Comparison of ENCODE assay signal across 10 mouse cellular contexts in genomic region chr1:170655280-170655917, GRCm38 (mm10). TPM values are rescaled to one million over a fixed set of nuclear protein-coding genes. Genes with fewer than 3 reads are reported as not detected.
DNase-seq lines count a peak whose midpoint lies in the region; ATAC-seq and TF ChIP-seq lines count a peak whose summit lies in the region.
"Had no signal": no experiment of that assay in that cellular context is flagged by ENCODE, and none has a peak within 500 bp of the region (broad histone marks: within the 10 kb centered on the region; RNA-seq: fewer than 3 reads in every experiment).

No protein-coding gene starts in this region.

- no peak overlapping the region for H3K9ac ChIP-seq in kidney, embryonic 15.5 days
- H3K9ac ChIP-seq in midbrain, postnatal 0 days (replicated peaks; ENCODE audit: low read length, poor library complexity, severe bottlenecking): no peak overlapping the region
- H3K9ac ChIP-seq: liver, embryonic 15.5 days had no signal

- H3K4me2 ChIP-seq in kidney, embryonic 15.5 days: no peak overlapping the region
- H3K4me2 ChIP-seq in midbrain, postnatal 0 days (ENCODE audit: low read depth, low read length, poor library complexity, severe bottlenecking): no peak overlapping the region
- H3K4me2 ChIP-seq: liver, embryonic 15.5 days had no signal

- peaks cover 12% of the 10 kb centered on the region for H3K4me1 ChIP-seq in kidney, embryonic 15.5 days
- peaks cover 44% of the 10 kb centered on the region for H3K4me1 ChIP-seq in hindbrain, embryonic 10.5 days (replicated peaks)
- H3K4me1 ChIP-seq in midbrain, postnatal 0 days (ENCODE audit: insufficient read depth, low read length): no peaks in the 10 kb centered on the region

- 49% methylated on average over 5 of the region's 5 CpGs for WGBS in kidney, embryonic 15.5 days
- WGBS in hindbrain, embryonic 10.5 days: 64% methylated on average over 5 of the region's 5 CpGs
- WGBS in midbrain, postnatal 0 days: 61% methylated on average over 5 of the region's 5 CpGs

- H3K36me3 ChIP-seq in kidney, embryonic 15.5 days: no peaks in the 10 kb centered on the region
- peaks cover 3% of the 10 kb centered on the region; the same call in 1 of the 2 replicates for H3K36me3 ChIP-seq in hindbrain, embryonic 10.5 days
- no peaks in the 10 kb centered on the region for H3K36me3 ChIP-seq in midbrain, postnatal 0 days (ENCODE audit: insufficient read depth, low read length)
- H3K36me3 ChIP-seq: G1E; liver, embryonic 15.5 days had no signal

- no peak overlapping the region for H3K27ac ChIP-seq in kidney, embryonic 15.5 days
- H3K27ac ChIP-seq in hindbrain, embryonic 10.5 days: peak overlapping the region; percentile 3
- H3K27ac ChIP-seq in midbrain, postnatal 0 days (ENCODE audit: low read depth, low read length): no peak overlapping the region
- H3K27ac ChIP-seq: liver, embryonic 15.5 days had no signal

- TF ChIP-seq CTCF in midbrain, postnatal 0 days (IDR thresholded peaks at IDR 0.05): no peak

- ATAC-seq in kidney, embryonic 15.5 days (replicated peaks; ENCODE audit: low FRiP score): peak; percentile 41; the same call in 1 of the 2 replicates
- peak; percentile 49; the same call in 1 of the 2 replicates for ATAC-seq in midbrain, postnatal 0 days (ENCODE audit: low FRiP score)

- no peaks in the 10 kb centered on the region for H3K27me3 ChIP-seq in kidney, embryonic 15.5 days
- H3K27me3 ChIP-seq in hindbrain, embryonic 10.5 days (ENCODE audit: insufficient read depth, poor library complexity, severe bottlenecking): no peaks in the 10 kb centered on the region
- no peaks in the 10 kb centered on the region for H3K27me3 ChIP-seq in midbrain, postnatal 0 days (ENCODE audit: insufficient read depth, low read length)
- H3K27me3 ChIP-seq: liver, embryonic 15.5 days had no signal

- no peak overlapping the region for H3K4me3 ChIP-seq in kidney, embryonic 15.5 days (replicated peaks)
- no peak overlapping the region for H3K4me3 ChIP-seq in hindbrain, embryonic 10.5 days
- no peak overlapping the region for H3K4me3 ChIP-seq in midbrain, postnatal 0 days (ENCODE audit: low read depth, low read length)
- H3K4me3 ChIP-seq: liver, embryonic 15.5 days had no signal

- no peaks in the 10 kb centered on the region for H3K9me3 ChIP-seq in kidney, embryonic 15.5 days (replicated peaks)
- H3K9me3 ChIP-seq in hindbrain, embryonic 10.5 days: no peaks in the 10 kb centered on the region
- H3K9me3 ChIP-seq in midbrain, postnatal 0 days (ENCODE audit: low read length): no peaks in the 10 kb centered on the region
- H3K9me3 ChIP-seq: G1E; liver, embryonic 15.5 days had no signal

- no peak for DNase-seq in kidney, adult 18-20 months
- peak; percentile 17 for DNase-seq in embryo, embryonic 11.5 days (ENCODE audit: low read depth, low spot score)
- DNase-seq in hindbrain, embryonic 10.5 days (ENCODE audit: low spot score): peak; percentile 53
- peak; percentile 60 for DNase-seq in midbrain, postnatal 0 days (ENCODE audit: low spot score)
- no peak for DNase-seq in spleen, postnatal 36 days (ENCODE audit: low spot score in 2 of 2)
- no peak for DNase-seq in layer of hippocampus, postnatal 14 days (ENCODE audit: low spot score in 2 of 2)
- DNase-seq in frontal cortex, postnatal 14 days (ENCODE audit: low spot score in 2 of 2): no peak

RNA-seq across cellular contexts. Expression of gene Olfml2b, which starts 11.1 kb away (rescaled TPM):
- polyA plus RNA-seq in kidney, embryonic 15.5 days (2015; fragmentation: Nextera tagmentation; extraction: Ambion mirVana): 10.9 and 12.0 TPM in 2 replicates
- polyA plus RNA-seq in hindbrain, embryonic 10.5 days (2016; fragmentation: Nextera tagmentation; extraction: Ambion mirVana): 5.7 and 5.9 TPM in 2 replicates
- total RNA-seq in midbrain, postnatal 0 days (2014; rRNA removed): 5.9 and 6.1 TPM in 2 replicates
- polyA plus RNA-seq in midbrain, postnatal 0 days (2015; fragmentation: Nextera tagmentation; extraction: Ambion mirVana): 3.1 and 3.5 TPM in 2 replicates
- total RNA-seq in layer of hippocampus, postnatal 14 days (2021): 10 to 100 TPM; 30.0 to 34.8 TPM
- polyA plus RNA-seq: G1E had no signal

Comparison
In these comparisons a context has a peak if more than half of its experiments do, and no peak if none do; other contexts are left out.
1. DNase-seq: peak in embryo, embryonic 11.5 days (single experiment), hindbrain, embryonic 10.5 days (single experiment) and midbrain, postnatal 0 days (single experiment); none in kidney, adult 18-20 months (single experiment), spleen, postnatal 36 days (0 of 2), layer of hippocampus, postnatal 14 days (0 of 2) and frontal cortex, postnatal 14 days (0 of 2).